Mouse (Mus musculus) neural tube, embryonic 12.5 days (tissue): Measurements from ENCODE around the gene Tmem102. TPM values are rescaled to one million over a fixed set of nuclear protein-coding genes. Genes with fewer than 3 reads are reported as not detected.

ENCODE experiments used
- ATAC-seq: fragments of 200-750 bp; cut with Nextera tagmentation; 2 replicates; pipeline ENCODE4 v1.8.0; 2017; ENCODE audit warnings: low read depth, mild to moderate bottlenecking, moderate TSS enrichment, moderate library complexity; ENCODE audit not compliant: low FRiP score
- H3K27ac ChIP-seq: fragments of 300-500 bp; sonication (generic); 2 replicates; pipeline ENCODE4 v1.5.1; 2016
- H3K27me3 ChIP-seq: fragments of 300-500 bp; sonication (generic); replicated peaks from 2 replicates; pipeline ENCODE4 v1.6.1; 2016; ENCODE audit warnings: mild to moderate bottlenecking
- H3K36me3 ChIP-seq: fragments of 300-500 bp; sonication (generic); 2 replicates; pipeline ENCODE4 v1.6.1; 2016; ENCODE audit warnings: mild to moderate bottlenecking
- H3K4me1 ChIP-seq: fragments of 300-500 bp; sonication (generic); 2 replicates; pipeline ENCODE4 v1.6.1; 2016
- H3K4me2 ChIP-seq: fragments of 300-500 bp; sonication (generic); replicated peaks from 2 replicates; pipeline ENCODE4 v1.6.1; 2016; ENCODE audit warnings: mild to moderate bottlenecking
- H3K4me3 ChIP-seq: fragments of 300-500 bp; sonication (generic); 2 replicates; pipeline ENCODE4 v1.5.1; 2016
- H3K9ac ChIP-seq: fragments of 300-500 bp; sonication (generic); 2 replicates; pipeline ENCODE4 v1.6.1; 2016; ENCODE audit warnings: mild to moderate bottlenecking
- H3K9me3 ChIP-seq: fragments of 300-500 bp; sonication (generic); 2 replicates; pipeline ENCODE4 v1.6.1; 2016; ENCODE audit warnings: mild to moderate bottlenecking
- WGBS: fragments of 180-500 bp; shearing (Covaris S2); methylation state at CpG from one replicate; pipeline ENCODE4 v1.1.7; 2016; 5-methylcytosine and 5-hydroxymethylcytosine counted together
- polyA plus RNA-seq: library from polyadenylated mRNA; unstranded; fragments of >200 nt; fragmentation: Nextera tagmentation; extraction: Ambion mirVana; gene quantifications from 2 replicates; pipeline ENCODE4 v1.2.1, GENCODE M21; 2016

Gene Tmem102
- polyA plus RNA-seq, 1 experiment from 2014 or later = 1.7 TPM

DNA sequence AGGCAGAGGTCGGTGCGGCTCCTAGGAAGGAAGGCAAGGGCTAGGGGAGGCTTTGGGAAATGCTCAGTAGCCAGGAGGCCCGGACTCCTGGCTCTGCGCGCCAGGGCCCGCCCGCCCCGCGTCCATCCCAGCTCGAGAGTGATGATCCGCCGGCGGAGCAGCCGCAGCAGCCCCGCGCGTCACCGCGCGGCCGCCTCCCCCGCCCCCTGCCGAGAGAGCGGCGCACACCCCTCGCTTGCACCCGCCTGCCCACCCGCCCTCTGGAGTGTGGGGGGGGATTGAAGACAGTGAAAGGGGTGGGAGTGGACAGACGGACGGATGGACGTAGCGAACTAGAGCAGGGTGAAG lies 32.2 kb upstream of the Tmem102 start, which contains the start of gene Nlgn2:
Gene Nlgn2 (minus strand): TSS at position 181 of the 348 bp plus-strand sequence.
- Histone ChIP-seq H3K4me3 (peak within 1 kb of the TSS; percentile 84), H3K9ac (peak within 1 kb of the TSS; percentile 91), H3K36me3 (peaks cover 13% of the 10 kb centered on the region), H3K27ac (peak within 1 kb of the TSS; percentile 87), H3K27me3 (peaks cover 7% of the 10 kb centered on the region), H3K9me3 (no peaks in the 10 kb centered on the region), H3K4me2 (peak within 1 kb of the TSS; percentile 90), H3K4me1 (peaks cover 45% of the 10 kb centered on the region)
- WGBS = under 1% methylated on average over 32 of the region's 32 CpGs
- peak; percentile 63; the same call in 1 of the 2 replicates for ATAC-seq

DNA sequence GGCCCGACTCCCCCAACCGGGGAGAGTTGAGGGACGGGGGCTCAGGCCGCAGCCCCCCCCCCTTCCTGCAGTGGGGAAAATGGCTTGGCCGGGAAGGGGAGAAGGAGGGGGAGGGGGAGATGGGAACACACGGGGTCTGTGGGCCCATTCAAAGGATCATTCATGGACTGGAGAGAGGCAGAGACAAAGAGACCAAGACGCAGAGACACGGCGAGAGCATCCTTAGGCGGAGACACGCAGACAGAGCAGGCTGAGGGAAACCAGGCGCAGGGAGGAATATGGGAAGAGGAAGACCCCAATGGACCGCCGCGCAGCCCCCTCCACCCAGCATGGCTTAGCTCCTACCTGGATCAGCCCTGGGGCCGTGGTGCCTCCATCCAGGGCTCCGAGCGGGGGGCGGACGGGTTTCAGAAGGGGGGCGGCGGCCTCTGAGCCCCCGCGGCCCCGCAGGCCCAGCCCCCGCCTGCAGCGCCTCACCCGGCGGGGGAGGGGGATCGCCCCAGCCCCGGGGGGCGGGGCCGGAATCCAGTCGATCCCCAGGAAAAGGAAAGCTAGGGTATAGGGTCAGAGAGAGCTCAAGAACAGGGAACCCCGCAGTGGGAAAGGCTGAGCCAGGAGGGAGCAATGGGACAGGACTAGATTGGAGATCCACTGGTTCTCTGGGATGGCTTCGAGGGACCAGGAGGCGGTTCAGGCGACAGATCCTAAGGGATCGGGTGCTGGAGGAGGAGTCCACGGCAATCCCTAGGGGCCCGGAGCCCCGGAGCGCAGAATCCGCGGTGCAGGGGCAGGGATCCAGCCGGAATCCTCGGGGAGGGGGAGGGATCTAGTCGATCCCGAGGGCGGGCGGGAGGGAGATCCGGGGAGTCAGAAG lies 31.5 kb upstream of the Tmem102 start:
- H3K9me3 ChIP-seq = no peaks in the 10 kb centered on the region
- under 1% methylated on average over 51 of the region's 52 CpGs for WGBS
- H3K36me3 ChIP-seq = peaks cover 18% of the 10 kb centered on the region
- peak overlapping the region; percentile 90 for H3K4me2 ChIP-seq
- peaks cover 45% of the 10 kb centered on the region for H3K4me1 ChIP-seq
- H3K4me3 ChIP-seq = peak overlapping the region; percentile 84
- H3K27me3 ChIP-seq = peaks cover 7% of the 10 kb centered on the region
- ATAC-seq = peak; percentile 7
- peak overlapping the region; percentile 87 for H3K27ac ChIP-seq
- peak overlapping the region; percentile 91 for H3K9ac ChIP-seq

- peaks cover 28% of the 10 kb centered on the region for H3K36me3 ChIP-seq
- WGBS = 0% methylated on average over 4 of the region's 4 CpGs
- 0 out of 2 replicates have a peak overlapping the region, but pooled peaks have one; percentile 87 for H3K27ac ChIP-seq
- ATAC-seq = no peak
- H3K4me2 ChIP-seq = peak overlapping the region; percentile 90
- H3K27me3 ChIP-seq = peaks cover 7% of the 10 kb centered on the region
- H3K4me1 ChIP-seq = peaks cover 45% of the 10 kb centered on the region
- peak overlapping the region; percentile 84 for H3K4me3 ChIP-seq
- H3K9ac ChIP-seq = peak overlapping the region; percentile 91
- H3K9me3 ChIP-seq = no peaks in the 10 kb centered on the region
Observed at GRCm38 (mm10) chr11:69835966-69836335, 30.5 kb upstream of the Tmem102 start.

GRCm38 (mm10) chr11:69835326-69835965 lies 30.0 kb upstream of the Tmem102 start:
- Histone ChIP-seq H3K4me2 (peak overlapping the region; percentile 90), H3K4me3 (peak overlapping the region; percentile 84), H3K9me3 (no peaks in the 10 kb centered on the region), H3K27ac (no peak overlapping the region), H3K27me3 (peaks cover 7% of the 10 kb centered on the region), H3K4me1 (peaks cover 45% of the 10 kb centered on the region), H3K9ac (peak overlapping the region; percentile 91), H3K36me3 (peaks cover 31% of the 10 kb centered on the region)
- WGBS = 2% methylated on average over 9 of the region's 9 CpGs
- no peak for ATAC-seq

- H3K9ac ChIP-seq = peak overlapping the region; percentile 91
- H3K9me3 ChIP-seq = no peaks in the 10 kb centered on the region
- H3K36me3 ChIP-seq = peaks cover 36% of the 10 kb centered on the region
- WGBS = 5% methylated on average over 46 of the region's 48 CpGs
- H3K4me3 ChIP-seq = peak overlapping the region; percentile 84
- H3K4me2 ChIP-seq = peak overlapping the region; percentile 90
- no peak for ATAC-seq
- peaks cover 7% of the 10 kb centered on the region for H3K27me3 ChIP-seq
- H3K4me1 ChIP-seq = peaks cover 45% of the 10 kb centered on the region
- H3K27ac ChIP-seq = no peak overlapping the region
Observed at GRCm38 (mm10) chr11:69834001-69834549, 28.7 kb upstream of the Tmem102 start.

DNA sequence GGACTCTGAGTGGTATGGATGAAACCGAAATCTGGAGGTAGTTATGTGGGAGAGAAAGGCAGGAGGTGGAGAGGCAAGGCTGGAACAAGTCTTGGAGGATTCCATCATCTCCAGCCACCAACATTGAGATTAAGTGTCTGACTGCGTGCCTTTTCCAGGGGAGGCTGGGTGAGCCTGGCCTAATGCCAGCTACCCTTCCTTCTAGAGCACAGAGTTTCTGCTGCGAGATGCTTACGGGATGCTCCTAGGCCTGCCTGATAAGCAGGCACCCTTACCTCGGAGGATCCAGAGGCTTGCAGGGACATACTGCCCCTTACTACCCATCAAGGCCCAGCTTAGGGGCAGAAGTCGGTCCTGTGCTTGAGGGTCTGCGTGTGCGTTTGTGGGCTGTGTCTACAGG lies 28.1 kb upstream of the Tmem102 start:
- H3K36me3 ChIP-seq = peaks cover 42% of the 10 kb centered on the region
- H3K4me1 ChIP-seq = peaks cover 46% of the 10 kb centered on the region
- ATAC-seq = no peak
- H3K4me2 ChIP-seq = peak overlapping the region; percentile 90
- H3K9ac ChIP-seq = peak overlapping the region; percentile 91
- H3K4me3 ChIP-seq = peak overlapping the region; percentile 84
- 54% methylated on average over 8 of the region's 8 CpGs for WGBS
- no peaks in the 10 kb centered on the region for H3K9me3 ChIP-seq
- H3K27ac ChIP-seq = no peak overlapping the region
- peaks cover 7% of the 10 kb centered on the region for H3K27me3 ChIP-seq

GRCm38 (mm10) chr11:69828832-69829231 lies 23.4 kb upstream of the Tmem102 start:
- Histone ChIP-seq H3K27ac (no peak overlapping the region), H3K4me2 (no peak overlapping the region), H3K36me3 (peaks cover 86% of the 10 kb centered on the region), H3K27me3 (peaks cover 7% of the 10 kb centered on the region), H3K4me3 (no peak overlapping the region), H3K9ac (no peak overlapping the region), H3K4me1 (peaks cover 15% of the 10 kb centered on the region), H3K9me3 (no peaks in the 10 kb centered on the region)
- WGBS = 65% methylated on average over 5 of the region's 5 CpGs
- ATAC-seq = no peak

- Histone ChIP-seq H3K4me3 (no peak overlapping the region), H3K4me2 (no peak overlapping the region), H3K27ac (no peak overlapping the region), H3K9ac (no peak overlapping the region), H3K9me3 (no peaks in the 10 kb centered on the region), H3K4me1 (no peaks in the 10 kb centered on the region), H3K27me3 (no peaks in the 10 kb centered on the region), H3K36me3 (peaks cover 46% of the 10 kb centered on the region)
- ATAC-seq = no peak
- 72% methylated on average over 2 of the region's 2 CpGs for WGBS
Observed at GRCm38 (mm10) chr11:69823456-69823855, 18.0 kb upstream of the Tmem102 start.

- H3K27me3 ChIP-seq = no peaks in the 10 kb centered on the region
- H3K36me3 ChIP-seq = peaks cover 32% of the 10 kb centered on the region
- peaks cover 7% of the 10 kb centered on the region; the same call in 1 of the 2 replicates for H3K9me3 ChIP-seq
- 91% methylated on average over 3 of the region's 3 CpGs for WGBS
- H3K9ac ChIP-seq = no peak within 1 kb of the TSS
- H3K4me2 ChIP-seq = no peak within 1 kb of the TSS
- no peak for ATAC-seq
- H3K4me1 ChIP-seq = no peaks in the 10 kb centered on the region
- no peak within 1 kb of the TSS for H3K4me3 ChIP-seq
- no peak within 1 kb of the TSS for H3K27ac ChIP-seq
Observed at GRCm38 (mm10) chr11:69822080-69822479, 16.7 kb upstream of the Tmem102 start, which contains the start of gene Spem1. Gene Spem1, minus strand, starts transcription at chr11:69822180.

DNA sequence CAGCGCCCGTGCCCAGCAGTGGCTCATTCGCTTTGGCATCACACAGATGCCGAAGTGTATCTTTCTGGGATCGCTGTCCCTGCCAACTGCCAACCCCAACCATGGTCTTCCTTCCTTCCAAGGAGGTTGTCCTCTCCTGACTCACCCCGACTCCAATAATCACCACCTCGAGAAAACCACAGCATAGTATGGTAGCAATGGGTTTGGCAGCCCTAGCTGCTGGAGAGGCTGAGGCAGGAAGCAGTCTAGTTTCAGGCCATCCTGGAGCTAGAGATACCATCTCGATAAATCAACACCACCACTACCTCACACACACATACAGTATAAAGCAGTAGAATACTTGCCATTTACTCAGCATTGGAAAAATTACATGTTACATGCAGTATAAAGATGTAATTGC lies 13.4 kb upstream of the Tmem102 start:
- no peak for ATAC-seq
- H3K9me3 ChIP-seq = peaks cover 12% of the 10 kb centered on the region; the same call in 1 of the 2 replicates
- H3K4me1 ChIP-seq = no peaks in the 10 kb centered on the region
- H3K4me2 ChIP-seq = no peak overlapping the region
- H3K27ac ChIP-seq = no peak overlapping the region
- H3K9ac ChIP-seq = no peak overlapping the region
- peaks cover 2% of the 10 kb centered on the region; the same call in 1 of the 2 replicates for H3K36me3 ChIP-seq
- 92% methylated on average over 8 of the region's 8 CpGs for WGBS
- no peaks in the 10 kb centered on the region for H3K27me3 ChIP-seq
- H3K4me3 ChIP-seq = no peak overlapping the region

DNA sequence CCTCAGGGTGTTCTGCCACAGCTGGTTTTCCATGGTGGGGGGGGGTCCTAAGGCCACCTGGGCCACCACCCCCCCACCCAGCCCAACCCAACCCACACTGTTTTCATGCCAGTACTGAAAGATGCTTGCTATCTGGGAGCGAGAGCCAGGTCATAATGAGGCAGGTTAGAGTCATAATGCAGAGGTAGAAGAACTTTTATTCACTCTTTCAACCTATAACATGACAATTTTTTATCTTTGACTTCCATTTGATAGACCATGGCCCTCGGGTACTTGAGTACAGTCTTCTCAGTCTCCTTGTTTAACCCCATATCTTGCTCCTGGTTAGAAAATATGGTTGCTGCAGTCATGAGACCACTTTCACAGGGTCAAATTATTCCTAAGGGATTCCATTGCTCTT lies 12.9 kb upstream of the Tmem102 start, which contains the start of gene Spem2:
Gene Spem2 (minus strand): TSS at position 101 of the 400 bp plus-strand sequence.
- H3K27ac ChIP-seq = no peak within 1 kb of the TSS
- H3K27me3 ChIP-seq = no peaks in the 10 kb centered on the region
- ATAC-seq = no peak
- no peaks in the 10 kb centered on the region for H3K36me3 ChIP-seq
- no peak within 1 kb of the TSS for H3K4me3 ChIP-seq
- no peak within 1 kb of the TSS for H3K4me2 ChIP-seq
- no peak within 1 kb of the TSS for H3K9ac ChIP-seq
- no peaks in the 10 kb centered on the region for H3K4me1 ChIP-seq
- peaks cover 12% of the 10 kb centered on the region; the same call in 1 of the 2 replicates for H3K9me3 ChIP-seq
- WGBS = 81% methylated on average over 2 of the region's 2 CpGs

DNA sequence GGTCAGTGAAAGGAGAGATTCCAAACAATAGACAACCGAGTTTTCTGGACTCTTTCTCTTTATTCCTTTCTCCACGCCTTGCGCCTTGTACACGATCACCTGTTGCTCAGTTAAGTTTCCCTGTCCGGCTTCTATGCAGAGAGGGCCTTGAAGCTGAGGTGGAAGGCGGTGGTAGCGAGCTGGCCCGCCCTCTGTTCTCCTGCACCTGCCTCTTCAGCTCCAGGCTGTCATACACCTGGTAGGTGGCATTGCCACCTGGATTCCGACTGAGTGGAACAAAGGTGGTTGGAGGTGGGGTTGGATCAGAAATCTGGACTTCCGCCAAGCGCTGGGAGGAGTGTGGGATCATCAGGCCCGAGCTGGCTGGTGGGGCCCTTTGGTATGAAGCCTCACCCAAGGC lies 11.1 kb upstream of the Tmem102 start:
- Histone ChIP-seq H3K27ac (no peak overlapping the region), H3K36me3 (no peaks in the 10 kb centered on the region), H3K27me3 (no peaks in the 10 kb centered on the region), H3K4me1 (no peaks in the 10 kb centered on the region), H3K4me2 (no peak overlapping the region), H3K9ac (no peak overlapping the region), H3K9me3 (peaks cover 12% of the 10 kb centered on the region; the same call in 1 of the 2 replicates), H3K4me3 (no peak overlapping the region)
- 92% methylated on average over 12 of the region's 12 CpGs for WGBS
- ATAC-seq = no peak
